Comparison of ENCODE assay signal across 9 mouse cellular contexts in the genomic region with DNA sequence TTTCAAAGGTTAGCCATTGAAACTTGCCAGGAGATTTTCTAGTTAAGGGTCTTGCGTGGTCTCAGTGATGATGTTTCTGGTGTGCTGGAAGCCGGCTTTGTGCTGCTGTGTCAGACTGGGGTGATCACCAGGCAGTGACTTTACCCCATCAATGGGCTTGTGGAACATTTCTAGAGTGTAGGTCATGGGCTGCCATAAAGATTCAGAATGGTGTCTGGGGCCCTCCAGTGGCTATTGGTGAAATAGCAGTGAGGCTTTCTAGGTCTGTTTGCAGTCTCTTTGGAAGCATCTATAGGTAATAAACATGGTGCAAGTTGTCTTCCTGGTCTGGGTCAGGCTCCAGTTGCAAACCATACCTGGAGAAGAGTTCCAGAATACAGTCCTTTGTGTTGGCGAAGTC.
DNase-seq lines count a peak whose midpoint lies in the region; ATAC-seq and TF ChIP-seq lines count a peak whose summit lies in the region.
"Had no signal": no experiment of that assay in that cellular context is flagged by ENCODE, and none has a peak within 500 bp of the region (broad histone marks: within the 10 kb centered on the region; RNA-seq: fewer than 3 reads in every experiment).

No protein-coding gene starts in this region.

- H3K4me2 ChIP-seq in liver, embryonic 14.5 days (ENCODE audit: low read depth): no peak overlapping the region
- no peak overlapping the region for H3K4me2 ChIP-seq in limb, embryonic 14.5 days (replicated peaks; ENCODE audit: low read depth, low read length, severe bottlenecking)
- H3K4me2 ChIP-seq: limb, embryonic 12.5 days had no signal

- ATAC-seq in liver, embryonic 14.5 days (ENCODE audit: insufficient read depth): no peak
- ATAC-seq in limb, embryonic 14.5 days (ENCODE audit: low FRiP score, low read depth): no peak

- no peaks in the 10 kb centered on the region for H3K36me3 ChIP-seq in liver, embryonic 14.5 days (replicated peaks; ENCODE audit: control insufficient read depth, insufficient read depth, low read depth)
- no peaks in the 10 kb centered on the region for H3K36me3 ChIP-seq in limb, embryonic 14.5 days (ENCODE audit: control insufficient read depth, insufficient read depth, low read length)
- H3K36me3 ChIP-seq: limb, embryonic 12.5 days had no signal

- no peak overlapping the region for H3K4me3 ChIP-seq in liver, embryonic 14.5 days (ENCODE audit: insufficient read depth in 1 of 2, low read depth in 2 of 2, low read length in 2 of 2)
- no peak overlapping the region for H3K4me3 ChIP-seq in limb, embryonic 14.5 days (replicated peaks; ENCODE audit: low read length)
- H3K4me3 ChIP-seq: limb, embryonic 12.5 days had no signal

- peak; percentile 47 for TF ChIP-seq CTCF in liver, embryonic 14.5 days (IDR thresholded peaks at IDR 0.05; ENCODE audit: low read depth)

- 52% methylated on average over 3 of the region's 3 CpGs for WGBS in liver, embryonic 14.5 days (ENCODE audit: insufficient replicate concordance)
- 77% methylated on average over 3 of the region's 3 CpGs for WGBS in limb, embryonic 14.5 days

- TF ChIP-seq POLR2A in limb, embryonic 14.5 days (IDR thresholded peaks at IDR 0.05; ENCODE audit: borderline replicate concordance, extremely low read depth, insufficient read depth, insufficient read length): no peak

- no peak overlapping the region for H3K9ac ChIP-seq in liver, embryonic 14.5 days (replicated peaks)
- H3K9ac ChIP-seq in limb, embryonic 14.5 days (ENCODE audit: low read depth, low read length, severe bottlenecking): no peak overlapping the region
- H3K9ac ChIP-seq: limb, embryonic 12.5 days had no signal

- H3K9me3 ChIP-seq in liver, embryonic 14.5 days (ENCODE audit: control insufficient read depth, low read length): no peaks in the 10 kb centered on the region
- H3K9me3 ChIP-seq in limb, embryonic 14.5 days (ENCODE audit: control insufficient read depth, low read length): no peaks in the 10 kb centered on the region
- H3K9me3 ChIP-seq: limb, embryonic 12.5 days had no signal

- intact Hi-C loops in gastrocnemius, postnatal 14 days (cut with DNase I; ENCODE audit: low total_unique reads): no loop called here

- H3K27me3 ChIP-seq in liver, embryonic 14.5 days (ENCODE audit: control insufficient read depth, insufficient read depth, low read length): no peaks in the 10 kb centered on the region
- H3K27me3 ChIP-seq in limb, embryonic 14.5 days (ENCODE audit: control insufficient read depth, insufficient read depth, low read length): no peaks in the 10 kb centered on the region
- H3K27me3 ChIP-seq: limb, embryonic 12.5 days had no signal

- DNase-seq in liver, embryonic 14.5 days (ENCODE audit: low read depth in 3 of 3, low spot score in 3 of 3): no peak
- no peak for DNase-seq in liver
- DNase-seq in Muller cell, postnatal 12 days (ENCODE audit: inconsistent ontology term): peak; percentile 37
- peak; percentile 44 to 46 for DNase-seq in cerebellum, postnatal 4 days (ENCODE audit: low spot score in 2 of 2)
- peak; percentile 11 for DNase-seq in kidney, postnatal 14 days
- DNase-seq in limb, embryonic 14.5 days (ENCODE audit: low spot score): peak; percentile 68
- DNase-seq in gastrocnemius, postnatal 14 days: no peak
- DNase-seq in gastrocnemius, adult 18-20 months (ENCODE audit: low spot score): no peak

- no peak overlapping the region for H3K27ac ChIP-seq in liver, embryonic 14.5 days
- H3K27ac ChIP-seq in limb, embryonic 14.5 days (replicated peaks; ENCODE audit: low read depth, low read length): no peak overlapping the region
- H3K27ac ChIP-seq: limb, embryonic 12.5 days had no signal

- TF ChIP-seq EP300 in liver, embryonic 14.5 days (IDR thresholded peaks at IDR 0.05; ENCODE audit: low read depth): no peak

- H3K4me1 ChIP-seq in liver, embryonic 14.5 days (replicated peaks; ENCODE audit: control insufficient read depth in 2 of 2, insufficient read depth in 2 of 2, low read length in 1 of 2): no peaks in the 10 kb centered on the region
- H3K4me1 ChIP-seq in limb, embryonic 14.5 days (ENCODE audit: control insufficient read depth, insufficient read depth, low read length): no peaks in the 10 kb centered on the region
- H3K4me1 ChIP-seq: limb, embryonic 12.5 days had no signal

Comparison
In these comparisons a context has a peak if more than half of its experiments do, and no peak if none do; other contexts are left out.
1. DNase-seq: peak in Muller cell, postnatal 12 days (single experiment), cerebellum, postnatal 4 days (2 of 2), kidney, postnatal 14 days (single experiment) and limb, embryonic 14.5 days (single experiment); none in liver, embryonic 14.5 days (0 of 3), liver (single experiment), gastrocnemius, postnatal 14 days (single experiment) and gastrocnemius, adult 18-20 months (single experiment).